Mouse (Mus musculus): ENCODE measurements around the gene Socs2. TPM values are rescaled to one million over a fixed set of nuclear protein-coding genes. Genes with fewer than 3 reads are reported as not detected.

The Socs2 gene
- total and polyA plus RNA-seq, 3 experiments, result 16.5 to 24.9 TPM; not detected in 1

GRCm38 (mm10) chr10:95385801-95386203 lies 31.2 kb downstream of the Socs2 start:
- DNase-seq (ENCODE audit: low read depth, low spot score), result no peak
- no peaks in the 10 kb centered on the region for H3K79me2 ChIP-seq (ENCODE audit: control insufficient read depth, insufficient read depth, low read length, poor library complexity)
- H3K9ac ChIP-seq (ENCODE audit: control insufficient read depth, low read depth, low read length, poor library complexity, severe bottlenecking), result no peak overlapping the region
- no peak overlapping the region for H3K27ac ChIP-seq (ENCODE audit: control insufficient read depth, low read depth, low read length)
- no peaks in the 10 kb centered on the region; a peak in 1 of 4 replicates for H3K27me3 ChIP-seq (ENCODE audit: control insufficient read depth in 1 of 2, insufficient read depth in 2 of 2, low read length in 2 of 2)
- no peaks in the 10 kb centered on the region for H3K9me3 ChIP-seq (replicated peaks; ENCODE audit: insufficient read depth, low read length)
- H3K36me3 ChIP-seq (ENCODE audit: control insufficient read depth in 1 of 2, insufficient read depth in 2 of 2, low read length in 2 of 2), result no peaks in the 10 kb centered on the region
- H3K4me1 ChIP-seq (ENCODE audit: control insufficient read depth in 1 of 2, insufficient read depth in 2 of 2, low read length in 2 of 2), result no peaks in the 10 kb centered on the region
- no peak overlapping the region for H3K4me3 ChIP-seq (ENCODE audit: control insufficient read depth in 1 of 2, insufficient read depth in 1 of 2, low read depth in 2 of 2, low read length in 2 of 2)
- no peak for TF ChIP-seq NRF1 (IDR thresholded peaks at IDR 0.05; ENCODE audit: insufficient read depth, low read depth, low read length, poor library complexity, severe bottlenecking)
- no peak for TF ChIP-seq KAT2A (conservative IDR thresholded peaks at IDR 0.05; ENCODE audit: low read depth, low read length)
- TF ChIP-seq POLR2A (IDR thresholded peaks at IDR 0.05; ENCODE audit: control insufficient read depth in 1 of 2, insufficient read depth in 1 of 2, low read depth in 1 of 2, low read length in 2 of 2, poor library complexity in 1 of 2), result no peak
- no peak for TF ChIP-seq TCF12 (IDR thresholded peaks at IDR 0.05; ENCODE audit: low read depth, low read length)
- no peak for TF ChIP-seq ZMIZ1 (IDR thresholded peaks at IDR 0.05; ENCODE audit: low read depth, low read length)
- no peak for TF ChIP-seq USF2 (IDR thresholded peaks at IDR 0.05; ENCODE audit: borderline replicate concordance in 1 of 2, insufficient read depth in 1 of 2, low read depth in 1 of 2, low read length in 2 of 2)
- TF ChIP-seq SMC3 (IDR thresholded peaks at IDR 0.05; ENCODE audit: low read depth, low read length), result no peak
- no peak for TF ChIP-seq ZNF384 (IDR thresholded peaks at IDR 0.05; ENCODE audit: low read depth, low read length)
- no peak for TF ChIP-seq MAFK (IDR thresholded peaks at IDR 0.05; ENCODE audit: borderline replicate concordance, low read depth, low read length)
- no peak for TF ChIP-seq MAX (IDR thresholded peaks at IDR 0.05; ENCODE audit: low read length)
- TF ChIP-seq UBTF (IDR thresholded peaks at IDR 0.05; ENCODE audit: borderline replicate concordance, insufficient read depth, low read depth, low read length), result no peak

GRCm38 (mm10) chr10:95385081-95385480 lies 31.9 kb downstream of the Socs2 start:
- DNase-seq (ENCODE audit: low read depth, low spot score), result no peak
- no peaks in the 10 kb centered on the region; a peak in 1 of 4 replicates for H3K27me3 ChIP-seq (ENCODE audit: control insufficient read depth in 1 of 2, insufficient read depth in 2 of 2, low read length in 2 of 2)
- no peaks in the 10 kb centered on the region for H3K36me3 ChIP-seq (ENCODE audit: control insufficient read depth in 1 of 2, insufficient read depth in 2 of 2, low read length in 2 of 2)
- TF ChIP-seq TCF12 (IDR thresholded peaks at IDR 0.05; ENCODE audit: low read depth, low read length) (no peak), MAFK (IDR thresholded peaks at IDR 0.05; ENCODE audit: borderline replicate concordance, low read depth, low read length) (no peak), CHD2 (IDR thresholded peaks at IDR 0.05; ENCODE audit: low read length) (no peak), GABPA (IDR thresholded peaks at IDR 0.05; ENCODE audit: low read depth, low read length) (no peak), RCOR1 (IDR thresholded peaks at IDR 0.05; ENCODE audit: low read depth, low read length) (no peak), BHLHE40 (IDR thresholded peaks at IDR 0.05; ENCODE audit: borderline replicate concordance, low read depth, low read length) (no peak), KAT2A (conservative IDR thresholded peaks at IDR 0.05; ENCODE audit: low read depth, low read length) (no peak), ZKSCAN1 (IDR thresholded peaks at IDR 0.05; ENCODE audit: low read depth, low read length) (no peak), ZMIZ1 (IDR thresholded peaks at IDR 0.05; ENCODE audit: low read depth, low read length) (no peak), USF2 (IDR thresholded peaks at IDR 0.05; ENCODE audit: borderline replicate concordance in 1 of 2, insufficient read depth in 1 of 2, low read depth in 1 of 2, low read length in 2 of 2) (no peak), ETS1 (IDR thresholded peaks at IDR 0.05; ENCODE audit: low read depth, low read length) (no peak)
- H3K9ac ChIP-seq (ENCODE audit: control insufficient read depth, low read depth, low read length, poor library complexity, severe bottlenecking), result no peak overlapping the region
- H3K4me1 ChIP-seq (ENCODE audit: control insufficient read depth in 1 of 2, insufficient read depth in 2 of 2, low read length in 2 of 2), result no peaks in the 10 kb centered on the region
- no peaks in the 10 kb centered on the region for H3K9me3 ChIP-seq (replicated peaks; ENCODE audit: insufficient read depth, low read length)
- no peak overlapping the region for H3K4me3 ChIP-seq (ENCODE audit: control insufficient read depth in 1 of 2, insufficient read depth in 1 of 2, low read depth in 2 of 2, low read length in 2 of 2)
- H3K27ac ChIP-seq (ENCODE audit: control insufficient read depth, low read depth, low read length), result no peak overlapping the region
- H3K79me2 ChIP-seq (ENCODE audit: control insufficient read depth, insufficient read depth, low read length, poor library complexity), result no peaks in the 10 kb centered on the region

Data from MEL (cell line).